Mouse (Mus musculus) urinary bladder, postnatal 4 days (tissue): ENCODE results near the gene Esp34.

ENCODE experiments used
- DNase-seq, 2 experiments: peaks; one replicate each; pipeline ENCODE4 v3.0.0; 2021 to 2022; ENCODE audit warnings: low spot score in 2 of 2

Gene Esp34

DNA sequence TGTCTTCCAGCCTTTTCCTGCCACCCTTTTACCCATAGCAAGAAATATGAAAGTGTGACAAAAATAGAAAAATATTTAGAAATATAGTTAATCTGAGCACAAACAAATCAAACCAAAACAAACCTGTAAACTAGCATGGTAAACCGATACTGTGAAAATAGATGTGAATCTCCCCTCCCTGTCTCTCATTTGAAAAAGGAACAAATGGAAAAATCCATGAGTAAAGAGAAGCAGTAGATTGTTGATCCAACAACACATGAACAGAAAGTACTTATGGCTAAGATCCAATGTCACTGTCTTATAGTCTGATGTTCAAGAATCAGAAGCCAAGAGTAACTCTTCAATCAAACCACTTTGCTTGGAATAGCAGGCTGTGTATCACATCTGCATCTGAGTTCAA, at the start of gene Esp34:
Esp34 (plus strand) TSS at position 301 of the 400 bp plus-strand sequence.
- no peak for DNase-seq

- no peak for DNase-seq
Measured at GRCm38 (mm10) chr17:38562527-38562926, 8.5 kb downstream of the Esp34 start.
